Mouse (Mus musculus) myocyte (in vitro differentiated cells): ENCODE results near the gene Hoxa6. TPM values are rescaled to one million over a fixed set of nuclear protein-coding genes. Genes with fewer than 3 reads are reported as not detected.

Experiments
- H3K27me3 ChIP-seq: one replicate; pipeline ENCODE4 v1.6.1; 2011; ENCODE audit not compliant: control insufficient read depth, insufficient read depth, insufficient read length
- H3K36me3 ChIP-seq: one replicate; pipeline ENCODE4 v1.6.1; 2011; ENCODE audit not compliant: control insufficient read depth, insufficient read depth
- H3K4me2 ChIP-seq: one replicate; pipeline ENCODE4 v1.6.1; 2011; ENCODE audit warnings: low read depth, control low read depth
- H3K4me3 ChIP-seq: one replicate; pipeline ENCODE4 v1.5.1; 2011; ENCODE audit warnings: mild to moderate bottlenecking, control low read depth, moderate library complexity
- H3K79me2 ChIP-seq: one replicate; pipeline ENCODE4 v1.6.1; 2011; ENCODE audit not compliant: control insufficient read depth, insufficient read depth
- H3ac ChIP-seq: one replicate; pipeline ENCODE4 v1.6.1; 2011; ENCODE audit not compliant: control insufficient read depth, insufficient read length
- CEBPB ChIP-seq: IDR thresholded peaks from 2 replicates; pipeline ENCODE4 v1.6.1; 2011; ENCODE audit warnings: mild to moderate bottlenecking, moderate library complexity; ENCODE audit not compliant: poor library complexity, insufficient read depth, severe bottlenecking
- E2F4 ChIP-seq: IDR thresholded peaks from one replicate; pipeline ENCODE4 v1.6.1; 2011; ENCODE audit warnings: mild to moderate bottlenecking, control low read depth, moderate library complexity; ENCODE audit not compliant: insufficient read depth
- MAX ChIP-seq: IDR thresholded peaks from one replicate; pipeline ENCODE4 v1.6.1; 2011; ENCODE audit warnings: low read depth, mild to moderate bottlenecking, control low read depth
- MYOD1 ChIP-seq, 3 experiments: IDR thresholded peaks; one replicate each; pipeline ENCODE4 v1.6.1; 2011; ENCODE audit warnings: control low read depth in 2 of 3, low read depth in 2 of 3, mild to moderate bottlenecking in 2 of 3, moderate library complexity in 1 of 3; ENCODE audit not compliant: insufficient read length in 2 of 3, control insufficient read depth in 1 of 3
- MYOG ChIP-seq, 3 experiments: IDR thresholded peaks; one replicate each; pipeline ENCODE4 v1.6.1; 2011; ENCODE audit warnings: control low read depth in 2 of 3, low read depth in 2 of 3, mild to moderate bottlenecking in 2 of 3; ENCODE audit not compliant: insufficient read length in 2 of 3, control insufficient read depth in 1 of 3, insufficient read depth in 1 of 3
- POLR2A ChIP-seq: IDR thresholded peaks from one replicate; pipeline ENCODE4 v1.6.1; 2011; ENCODE audit warnings: low read depth, mild to moderate bottlenecking, control low read depth, moderate library complexity; ENCODE audit not compliant: insufficient read length
- POLR2AphosphoS2 ChIP-seq: IDR thresholded peaks from one replicate; pipeline ENCODE4 v1.6.1; 2011; ENCODE audit warnings: low read depth, control low read depth; ENCODE audit not compliant: insufficient read length
- REST ChIP-seq: IDR thresholded peaks from one replicate; pipeline ENCODE4 v1.6.1; 2011; ENCODE audit warnings: mild to moderate bottlenecking, control low read depth, moderate library complexity; ENCODE audit not compliant: insufficient read depth, insufficient read length
- SRF ChIP-seq: IDR thresholded peaks from one replicate; pipeline ENCODE4 v1.6.1; 2011; ENCODE audit warnings: low read depth; ENCODE audit not compliant: control insufficient read depth, insufficient read length
- TCF12 ChIP-seq: IDR thresholded peaks from one replicate; pipeline ENCODE4 v1.6.1; 2011; ENCODE audit warnings: mild to moderate bottlenecking, control low read depth; ENCODE audit not compliant: poor library complexity, insufficient read depth, severe bottlenecking
- TCF3 ChIP-seq: IDR thresholded peaks from one replicate; pipeline ENCODE4 v1.6.1; 2011; ENCODE audit warnings: low read depth, control low read depth; ENCODE audit not compliant: insufficient read length
- USF1 ChIP-seq: IDR thresholded peaks from one replicate; pipeline ENCODE4 v1.6.1; 2011; ENCODE audit warnings: low read depth, mild to moderate bottlenecking, control low read depth, moderate library complexity
- polyA plus RNA-seq: library from polyadenylated mRNA; unstranded; fragments of >200 nt; fragmentation: generic; extraction: Trizol; gene quantifications from one replicate; pipeline ENCODE4 v1.2.1, GENCODE M21; 2012; ENCODE audit warnings: missing spikeins

Hoxa6 gene
- polyA plus RNA-seq, 1 experiment = 0.88 TPM

DNA sequence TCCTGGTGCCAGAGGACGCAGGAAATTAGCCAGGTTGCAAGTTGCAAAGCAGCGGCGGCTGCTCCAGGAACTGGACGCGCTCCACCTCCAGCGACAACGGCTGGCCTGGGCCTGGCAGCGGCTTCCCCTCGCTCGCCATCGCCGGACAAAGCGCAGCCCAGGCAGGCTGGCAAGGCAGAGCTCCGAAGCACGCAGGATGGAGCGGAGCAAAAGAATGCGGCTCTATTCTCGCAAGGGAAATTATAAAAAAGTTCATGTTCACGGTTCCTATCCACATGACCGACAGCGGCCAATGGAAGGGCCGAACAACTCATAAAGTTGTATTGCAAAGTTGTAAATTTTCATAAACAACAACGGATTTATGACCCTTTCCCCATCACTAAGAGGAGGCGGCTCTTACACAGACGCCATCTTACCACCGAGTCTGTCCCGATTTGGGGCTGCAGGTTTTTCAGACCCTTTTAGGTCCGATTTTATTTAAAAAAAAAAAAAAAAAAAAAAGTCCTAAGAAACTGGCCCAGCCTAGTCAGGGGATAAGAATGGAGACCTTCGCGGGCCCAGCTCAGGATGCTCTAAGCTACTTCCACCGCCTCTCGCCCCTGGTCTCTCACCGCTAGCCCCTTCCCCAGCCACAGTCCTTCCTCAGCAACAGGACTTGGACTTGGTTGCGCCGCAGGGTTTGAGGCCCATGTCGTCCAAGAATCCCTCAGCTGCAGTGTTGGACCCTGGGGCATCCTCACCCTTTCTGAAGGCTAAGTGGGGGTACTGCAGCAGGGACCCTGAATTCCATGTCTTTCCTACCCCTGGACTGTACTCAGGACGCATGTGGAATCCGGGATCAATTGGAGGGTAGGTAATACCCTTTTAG, 4.8 kb upstream of the Hoxa6 start, which contains the start of the genes Hoxa3 and Gm28308:
Gene Hoxa3 (minus strand): TSS at position 218 of the 868 bp plus-strand sequence.
Gene Gm28308 (minus strand): TSS at position 221 of the 868 bp plus-strand sequence.
- H3K27me3 ChIP-seq = no peaks in the 10 kb centered on the region
- no peaks in the 10 kb centered on the region for H3K36me3 ChIP-seq
- peak within 1 kb of the TSS; percentile 97 for H3K4me2 ChIP-seq
- H3ac ChIP-seq = peak within 1 kb of the TSS; percentile 24
- peak within 1 kb of the TSS; percentile 67 for H3K4me3 ChIP-seq
- TF ChIP-seq MAX (no peak), MYOD1 (IDR thresholded peaks at IDR 0.05; ENCODE audit: control insufficient read depth in 1 of 3, insufficient read length in 2 of 3, low read depth in 2 of 3) (peak in 1 of 3 experiments; percentile 53), POLR2AphosphoS2 (peak; percentile 89), E2F4 (no peak), TCF3 (no peak), TCF12 (no peak), REST (peak; percentile 39), SRF (no peak), CEBPB (no peak), POLR2A (peak; percentile 88), MYOG (IDR thresholded peaks at IDR 0.05; ENCODE audit: control insufficient read depth in 1 of 3, insufficient read depth in 1 of 3, insufficient read length in 2 of 3, low read depth in 2 of 3) (peak in 1 of 3 experiments; percentile 44), USF1 (peak; percentile 88)
- peaks cover 44% of the 10 kb centered on the region for H3K79me2 ChIP-seq

GRCm38 (mm10) chr6:52212556-52213118, 4.1 kb upstream of the Hoxa6 start:
- H3K4me3 ChIP-seq = peak overlapping the region; percentile 67
- H3ac ChIP-seq = peak overlapping the region; percentile 24
- peak overlapping the region; percentile 97 for H3K4me2 ChIP-seq
- peaks cover 48% of the 10 kb centered on the region for H3K79me2 ChIP-seq
- H3K36me3 ChIP-seq = no peaks in the 10 kb centered on the region
- H3K27me3 ChIP-seq = no peaks in the 10 kb centered on the region
- peak; percentile 68 for TF ChIP-seq POLR2A
- TF ChIP-seq SRF = no peak
- peak; percentile 57 for TF ChIP-seq POLR2AphosphoS2

- Histone ChIP-seq H3K27me3 (no peaks in the 10 kb centered on the region), H3ac (peak overlapping the region; percentile 24), H3K79me2 (peaks cover 49% of the 10 kb centered on the region), H3K4me3 (peak overlapping the region; percentile 67), H3K36me3 (no peaks in the 10 kb centered on the region), H3K4me2 (peak overlapping the region; percentile 97)
- TF ChIP-seq CEBPB (no peak), POLR2A (peak; percentile 0)
Observed at GRCm38 (mm10) chr6:52211961-52212360, 3.4 kb upstream of the Hoxa6 start.

GRCm38 (mm10) chr6:52211170-52211935, 2.8 kb upstream of the Hoxa6 start:
- Histone ChIP-seq H3K79me2 (peaks cover 46% of the 10 kb centered on the region), H3K4me3 (peak overlapping the region; percentile 67), H3K36me3 (no peaks in the 10 kb centered on the region), H3K4me2 (peak overlapping the region; percentile 97), H3ac (peak overlapping the region; percentile 24), H3K27me3 (no peaks in the 10 kb centered on the region)
- TF ChIP-seq REST (no peak), E2F4 (no peak), TCF3 (no peak), MAX (no peak), MYOD1 (IDR thresholded peaks at IDR 0.05; ENCODE audit: control insufficient read depth in 1 of 3, insufficient read length in 2 of 3, low read depth in 2 of 3) (peak in 1 of 3 experiments; percentile 46), TCF12 (no peak), CEBPB (no peak), SRF (no peak), POLR2A (peak; percentile 55), POLR2AphosphoS2 (no peak), USF1 (no peak), MYOG (IDR thresholded peaks at IDR 0.05; ENCODE audit: control insufficient read depth in 1 of 3, insufficient read depth in 1 of 3, insufficient read length in 2 of 3, low read depth in 2 of 3) (peak in 1 of 3 experiments; percentile 27)
